Mouse (Mus musculus) limb, embryonic 13.5 days (tissue): Measurements from ENCODE around the gene Skap1. TPM values are rescaled to one million over a fixed set of nuclear protein-coding genes. Genes with fewer than 3 reads are reported as not detected.
A peak's percentile ranks its signal among the peaks of the same experiment; 100 is the strongest.

Experiments
- ATAC-seq: fragments of 200-750 bp; cut with Nextera tagmentation; 2 replicates; pipeline ENCODE4 v1.8.0; 2017; ENCODE audit warnings: low read depth, moderate number of reproducible peaks, moderate TSS enrichment; ENCODE audit not compliant: low FRiP score
- H3K27ac ChIP-seq: fragments of 300-500 bp; sonication (generic); 2 replicates; pipeline ENCODE4 v1.5.1; 2015; ENCODE audit warnings: inconsistent platforms, mild to moderate bottlenecking, moderate library complexity
- H3K27me3 ChIP-seq: fragments of 300-500 bp; sonication (generic); 2 replicates; pipeline ENCODE4 v1.6.1; 2015; ENCODE audit warnings: mild to moderate bottlenecking, inconsistent platforms
- H3K36me3 ChIP-seq: fragments of 300-500 bp; sonication (generic); 2 replicates; pipeline ENCODE4 v1.6.1; 2015; ENCODE audit warnings: inconsistent platforms, mild to moderate bottlenecking, moderate library complexity
- H3K4me1 ChIP-seq: fragments of 300-500 bp; sonication (generic); 2 replicates; pipeline ENCODE4 v1.6.1; 2015; ENCODE audit warnings: inconsistent platforms
- H3K4me2 ChIP-seq: fragments of 300-500 bp; sonication (generic); replicated peaks from 2 replicates; pipeline ENCODE4 v1.6.1; 2015; ENCODE audit warnings: inconsistent platforms, mild to moderate bottlenecking, moderate library complexity
- H3K4me3 ChIP-seq: fragments of 300-500 bp; sonication (generic); 2 replicates; pipeline ENCODE4 v1.5.1; 2015; ENCODE audit warnings: moderate library complexity, mild to moderate bottlenecking, inconsistent platforms
- H3K9ac ChIP-seq: fragments of 300-500 bp; sonication (generic); 2 replicates; pipeline ENCODE4 v1.6.1; 2015; ENCODE audit warnings: mild to moderate bottlenecking, inconsistent platforms
- H3K9me3 ChIP-seq: fragments of 300-500 bp; sonication (generic); 2 replicates; pipeline ENCODE4 v1.6.1; 2016; ENCODE audit warnings: inconsistent platforms
- WGBS: fragments of 180-500 bp; shearing (Covaris S2); methylation state at CpG from one replicate; pipeline ENCODE4 v1.1.7; 2015; 5-methylcytosine and 5-hydroxymethylcytosine counted together
- polyA plus RNA-seq: library from polyadenylated mRNA; unstranded; fragments of >200 nt; fragmentation: Nextera tagmentation; extraction: Ambion mirVana; gene quantifications from 2 replicates; pipeline ENCODE4 v1.2.1, GENCODE M21; 2015

Gene Skap1
- polyA plus RNA-seq, 1 experiment from 2014 or later = 0.61 TPM

GRCm38 (mm10) chr11:96725833-96726232 is 261.4 kb downstream of the Skap1 start:
- 45% methylated on average over 1 of the region's 1 CpGs for WGBS
- H3K9me3 ChIP-seq = no peaks in the 10 kb centered on the region

DNA sequence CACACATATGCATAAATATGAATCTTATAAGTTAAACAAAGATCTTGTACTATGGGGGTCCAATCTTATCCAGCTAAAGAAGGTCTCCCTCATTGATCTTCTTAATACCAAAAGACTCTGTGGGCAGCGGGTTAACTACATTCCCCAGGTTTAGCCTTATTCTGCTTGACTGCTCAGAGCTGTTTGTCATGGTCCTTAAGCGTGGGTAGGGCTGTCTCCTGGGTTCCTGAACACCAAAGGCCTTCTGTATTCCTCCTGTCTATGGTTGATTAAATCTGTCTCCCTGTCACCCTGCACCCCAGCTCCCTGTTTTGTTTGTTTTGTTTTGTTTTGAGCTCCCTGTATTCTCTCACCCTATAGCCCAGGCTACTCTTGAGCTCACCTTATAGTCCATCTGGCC is 264.2 kb downstream of the Skap1 start:
- no peak for ATAC-seq
- Histone ChIP-seq H3K4me2 (no peak overlapping the region), H3K36me3 (no peaks in the 10 kb centered on the region), H3K4me1 (0 out of 2 replicates have a peak, but pooled peaks cover 3% of the 10 kb centered on the region), H3K27me3 (peaks cover 16% of the 10 kb centered on the region; the same call in 1 of the 2 replicates), H3K27ac (no peak overlapping the region), H3K4me3 (no peak overlapping the region), H3K9ac (no peak overlapping the region), H3K9me3 (no peaks in the 10 kb centered on the region)
- 81% methylated on average over 2 of the region's 2 CpGs for WGBS

More at GRCm38 (mm10) chr11:96725833-96726232, 261.4 kb downstream of the Skap1 start:
- no peak for ATAC-seq
- Histone ChIP-seq H3K36me3 (no peaks in the 10 kb centered on the region), H3K4me1 (no peaks in the 10 kb centered on the region), H3K4me3 (no peak overlapping the region), H3K9ac (no peak overlapping the region), H3K27ac (no peak overlapping the region), H3K27me3 (peaks cover 14% of the 10 kb centered on the region; the same call in 1 of the 2 replicates), H3K4me2 (no peak overlapping the region)

DNA sequence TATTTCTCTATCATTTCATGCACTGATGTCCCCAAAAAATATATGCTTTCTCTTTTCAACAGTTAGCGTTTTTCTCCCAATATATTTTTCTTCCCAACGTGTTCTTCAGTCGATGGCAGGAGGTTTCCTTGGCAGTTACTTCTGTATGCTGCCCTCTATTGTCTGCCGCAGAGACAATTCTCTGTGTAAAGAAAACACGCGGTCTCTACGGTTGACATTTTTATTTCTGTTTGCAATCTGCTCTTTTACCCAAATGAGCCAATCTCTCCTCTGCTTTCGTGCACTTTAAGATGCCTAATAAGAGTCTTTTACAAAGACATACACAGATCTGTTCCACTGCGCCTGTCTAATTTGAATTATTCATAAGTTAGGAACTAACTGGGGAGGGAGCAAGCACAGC is 265.1 kb downstream of the Skap1 start:
- Histone ChIP-seq H3K4me2 (no peak overlapping the region), H3K9me3 (no peaks in the 10 kb centered on the region), H3K4me3 (no peak overlapping the region), H3K27me3 (peaks cover 18% of the 10 kb centered on the region), H3K4me1 (0 out of 2 replicates have a peak, but pooled peaks cover 3% of the 10 kb centered on the region), H3K27ac (no peak overlapping the region), H3K36me3 (no peaks in the 10 kb centered on the region), H3K9ac (no peak overlapping the region)
- WGBS = 49% methylated on average over 9 of the region's 9 CpGs
- no peak for ATAC-seq

DNA sequence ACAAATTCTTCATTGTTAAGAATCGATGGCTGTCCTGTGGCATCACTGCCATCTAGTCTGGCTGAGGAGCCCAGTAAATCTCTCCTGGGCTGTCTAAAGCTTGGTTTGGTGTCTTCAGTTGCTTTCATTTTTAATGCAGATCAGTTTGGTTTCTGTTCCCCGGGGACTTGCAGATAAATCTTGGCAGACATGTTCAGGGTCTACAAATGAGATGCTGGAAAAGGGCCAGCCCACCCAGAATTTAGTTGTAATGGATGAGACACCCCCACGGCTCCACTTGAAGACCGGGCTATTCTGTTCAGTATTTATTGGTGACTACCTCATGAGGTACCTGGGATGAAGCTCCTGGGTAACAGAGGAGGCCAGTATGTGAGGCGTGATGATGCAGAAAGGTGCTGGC is 265.9 kb downstream of the Skap1 start:
- no peak overlapping the region for H3K9ac ChIP-seq
- H3K4me1 ChIP-seq = 0 out of 2 replicates have a peak, but pooled peaks cover 3% of the 10 kb centered on the region
- WGBS = 79% methylated on average over 5 of the region's 5 CpGs
- no peaks in the 10 kb centered on the region for H3K9me3 ChIP-seq
- H3K27ac ChIP-seq = no peak overlapping the region
- H3K36me3 ChIP-seq = no peaks in the 10 kb centered on the region
- no peak overlapping the region for H3K4me2 ChIP-seq
- ATAC-seq = no peak
- peaks cover 22% of the 10 kb centered on the region for H3K27me3 ChIP-seq
- no peak overlapping the region for H3K4me3 ChIP-seq

DNA sequence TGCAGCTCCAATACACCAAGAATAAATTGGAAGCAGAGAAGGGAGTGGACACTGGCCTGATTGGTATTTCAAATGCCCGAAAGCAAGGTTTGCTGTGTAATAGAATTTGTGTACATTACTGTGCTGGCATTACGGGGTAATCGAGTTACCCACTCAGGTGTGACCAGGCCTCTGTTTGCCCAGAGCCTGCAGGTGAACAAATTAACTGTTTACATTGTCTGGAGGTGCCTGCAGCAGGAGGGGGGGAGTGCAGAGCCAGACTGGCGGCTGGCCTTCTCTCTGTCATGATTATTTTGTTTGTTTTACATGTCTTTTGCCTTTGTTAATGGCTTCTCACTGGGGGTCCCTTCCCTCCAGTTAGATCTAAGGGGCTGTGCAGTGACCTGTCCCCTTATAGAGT is 268.3 kb downstream of the Skap1 start:
- no peak for ATAC-seq
- no peaks in the 10 kb centered on the region for H3K9me3 ChIP-seq
- H3K27ac ChIP-seq = no peak overlapping the region
- no peak overlapping the region for H3K4me3 ChIP-seq
- 38% methylated on average over 4 of the region's 4 CpGs for WGBS
- H3K27me3 ChIP-seq = peaks cover 32% of the 10 kb centered on the region
- no peaks in the 10 kb centered on the region for H3K36me3 ChIP-seq
- no peak overlapping the region for H3K4me2 ChIP-seq
- H3K9ac ChIP-seq = no peak overlapping the region
- H3K4me1 ChIP-seq = 0 out of 2 replicates have a peak, but pooled peaks cover 7% of the 10 kb centered on the region

GRCm38 (mm10) chr11:96735908-96736307 is 271.5 kb downstream of the Skap1 start:
- H3K36me3 ChIP-seq = no peaks in the 10 kb centered on the region
- peak overlapping the region; percentile 24 for H3K4me3 ChIP-seq
- peak overlapping the region; percentile 46; the same call in 1 of the 2 replicates for H3K9ac ChIP-seq
- 0 out of 2 replicates have a peak, but pooled peaks cover 7% of the 10 kb centered on the region for H3K4me1 ChIP-seq
- peaks cover 46% of the 10 kb centered on the region for H3K27me3 ChIP-seq
- WGBS = under 1% methylated on average over 19 of the region's 19 CpGs
- peak; percentile 51; the same call in 1 of the 2 replicates for ATAC-seq
- no peak overlapping the region for H3K27ac ChIP-seq
- no peaks in the 10 kb centered on the region for H3K9me3 ChIP-seq
- peak overlapping the region; percentile 58 for H3K4me2 ChIP-seq

DNA sequence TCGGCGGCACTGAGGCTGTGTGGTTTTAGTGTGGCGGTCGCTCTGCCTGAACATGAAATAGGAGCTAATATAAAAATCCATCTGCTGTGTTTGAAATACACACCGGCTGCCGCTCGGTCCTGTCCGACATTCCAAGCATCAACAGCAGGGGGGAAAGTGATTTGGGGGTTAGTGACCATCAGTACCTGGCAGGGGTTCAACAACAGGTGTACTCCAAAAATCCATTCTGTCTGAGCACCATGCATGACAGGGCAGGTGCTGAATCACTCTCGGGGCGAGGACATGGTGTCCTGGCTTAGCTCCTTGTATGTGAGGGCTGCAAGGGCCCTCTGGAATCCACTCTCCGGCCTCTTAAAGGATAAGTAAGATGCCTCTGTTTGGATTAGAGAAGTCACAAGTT is 272.0 kb downstream of the Skap1 start:
- peak overlapping the region; percentile 24 for H3K4me3 ChIP-seq
- no peak overlapping the region for H3K27ac ChIP-seq
- no peaks in the 10 kb centered on the region for H3K36me3 ChIP-seq
- H3K4me2 ChIP-seq = peak overlapping the region; percentile 58
- H3K9ac ChIP-seq = no peak overlapping the region
- ATAC-seq = no peak
- 0 out of 2 replicates have a peak, but pooled peaks cover 7% of the 10 kb centered on the region for H3K4me1 ChIP-seq
- WGBS = 13% methylated on average over 11 of the region's 11 CpGs
- H3K9me3 ChIP-seq = no peaks in the 10 kb centered on the region
- peaks cover 51% of the 10 kb centered on the region for H3K27me3 ChIP-seq

DNA sequence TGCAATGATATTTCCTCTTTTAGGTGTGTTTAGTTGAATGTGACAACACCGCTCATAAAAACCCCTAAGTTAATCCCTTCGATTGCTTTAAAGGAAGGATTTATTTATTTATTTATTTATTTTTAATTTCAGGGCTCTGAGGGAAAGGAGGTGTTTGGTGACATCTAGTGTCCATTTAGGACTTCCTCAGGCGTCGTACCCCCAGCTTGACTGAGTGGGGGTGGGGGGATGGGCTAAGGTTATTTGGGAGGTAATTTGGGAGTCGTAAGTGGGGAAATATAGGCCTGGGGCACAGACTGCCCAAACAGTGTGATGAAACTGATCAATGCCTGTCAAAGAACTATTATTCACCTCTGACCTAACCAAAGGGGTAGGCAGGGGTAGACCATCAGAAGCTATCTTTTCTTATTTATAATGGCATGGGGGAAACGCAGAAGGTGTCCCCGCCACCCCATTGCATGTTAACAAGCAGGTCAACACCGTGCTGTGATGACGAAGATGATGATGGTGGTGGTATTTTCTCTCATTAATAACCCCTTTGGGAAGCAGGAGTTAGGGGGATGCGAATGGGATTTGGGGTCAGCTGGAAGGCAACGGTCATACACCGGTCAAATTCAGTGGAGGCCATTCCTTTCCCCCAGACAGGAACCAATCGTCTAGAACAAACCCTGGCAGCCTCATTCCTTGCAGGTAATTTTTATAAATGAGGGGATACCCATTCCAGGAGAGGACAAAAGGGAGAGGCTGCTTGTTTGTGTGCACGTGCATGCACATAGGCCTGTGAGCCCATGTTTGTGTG is 273.5 kb downstream of the Skap1 start:
- Histone ChIP-seq H3K4me3 (no peak overlapping the region), H3K36me3 (no peaks in the 10 kb centered on the region), H3K27me3 (peaks cover 61% of the 10 kb centered on the region), H3K4me2 (no peak overlapping the region), H3K4me1 (peaks cover 14% of the 10 kb centered on the region), H3K27ac (no peak overlapping the region), H3K9me3 (no peaks in the 10 kb centered on the region), H3K9ac (no peak overlapping the region)
- no peak for ATAC-seq
- 58% methylated on average over 14 of the region's 14 CpGs for WGBS

- no peaks in the 10 kb centered on the region for H3K36me3 ChIP-seq
- peaks cover 14% of the 10 kb centered on the region for H3K4me1 ChIP-seq
- H3K27me3 ChIP-seq = peaks cover 82% of the 10 kb centered on the region
- no peak overlapping the region for H3K9ac ChIP-seq
- no peak overlapping the region for H3K27ac ChIP-seq
- H3K4me2 ChIP-seq = no peak overlapping the region
- WGBS = 68% methylated on average over 12 of the region's 12 CpGs
- H3K4me3 ChIP-seq = no peak overlapping the region
- ATAC-seq = no peak
- no peaks in the 10 kb centered on the region for H3K9me3 ChIP-seq
Observed at GRCm38 (mm10) chr11:96740796-96741195, 276.4 kb downstream of the Skap1 start.

- H3K27ac ChIP-seq = no peak overlapping the region
- ATAC-seq = no peak
- no peaks in the 10 kb centered on the region for H3K9me3 ChIP-seq
- H3K36me3 ChIP-seq = no peaks in the 10 kb centered on the region
- 8% methylated on average over 12 of the region's 12 CpGs for WGBS
- H3K9ac ChIP-seq = no peak overlapping the region
- peaks cover 10% of the 10 kb centered on the region for H3K4me1 ChIP-seq
- peaks cover 75% of the 10 kb centered on the region for H3K27me3 ChIP-seq
- no peak overlapping the region; the same call in 1 of the 2 replicates for H3K4me2 ChIP-seq
- no peak overlapping the region for H3K4me3 ChIP-seq
Observed at GRCm38 (mm10) chr11:96741995-96742394, 277.6 kb downstream of the Skap1 start.

- WGBS = 57% methylated on average over 11 of the region's 11 CpGs
- no peak overlapping the region for H3K4me3 ChIP-seq
- no peak for ATAC-seq
- H3K27ac ChIP-seq = no peak overlapping the region
- no peaks in the 10 kb centered on the region for H3K9me3 ChIP-seq
- H3K27me3 ChIP-seq = peaks cover 74% of the 10 kb centered on the region
- no peak overlapping the region for H3K9ac ChIP-seq
- peaks cover 10% of the 10 kb centered on the region for H3K4me1 ChIP-seq
- 0 out of 2 replicates have a peak overlapping the region, but pooled peaks have one; percentile 9 for H3K4me2 ChIP-seq
- no peaks in the 10 kb centered on the region for H3K36me3 ChIP-seq
Observed at GRCm38 (mm10) chr11:96743000-96743399, 278.6 kb downstream of the Skap1 start.

GRCm38 (mm10) chr11:96743891-96744290 is 279.5 kb downstream of the Skap1 start:
- no peak overlapping the region for H3K27ac ChIP-seq
- no peak overlapping the region for H3K9ac ChIP-seq
- WGBS = 74% methylated on average over 4 of the region's 4 CpGs
- peaks cover 10% of the 10 kb centered on the region for H3K4me1 ChIP-seq
- H3K36me3 ChIP-seq = no peaks in the 10 kb centered on the region
- no peaks in the 10 kb centered on the region for H3K9me3 ChIP-seq
- ATAC-seq = no peak
- no peak overlapping the region for H3K4me2 ChIP-seq
- no peak overlapping the region for H3K4me3 ChIP-seq
- peaks cover 67% of the 10 kb centered on the region for H3K27me3 ChIP-seq
